Mouse (Mus musculus) CD4-positive naive resting alpha-beta T cell, adult 76 days (primary cell): ENCODE results near the gene Cox7b. TPM values are rescaled to one million over a fixed set of nuclear protein-coding genes. Genes with fewer than 3 reads are reported as not detected.

ENCODE experiments used
- total RNA-seq: library from RNA; stranded (reverse); gene quantifications from one replicate; pipeline ENCODE4 v1.2.4, GENCODE M21; 2023

The Cox7b gene
- 96.9 TPM for total RNA-seq

DNA sequence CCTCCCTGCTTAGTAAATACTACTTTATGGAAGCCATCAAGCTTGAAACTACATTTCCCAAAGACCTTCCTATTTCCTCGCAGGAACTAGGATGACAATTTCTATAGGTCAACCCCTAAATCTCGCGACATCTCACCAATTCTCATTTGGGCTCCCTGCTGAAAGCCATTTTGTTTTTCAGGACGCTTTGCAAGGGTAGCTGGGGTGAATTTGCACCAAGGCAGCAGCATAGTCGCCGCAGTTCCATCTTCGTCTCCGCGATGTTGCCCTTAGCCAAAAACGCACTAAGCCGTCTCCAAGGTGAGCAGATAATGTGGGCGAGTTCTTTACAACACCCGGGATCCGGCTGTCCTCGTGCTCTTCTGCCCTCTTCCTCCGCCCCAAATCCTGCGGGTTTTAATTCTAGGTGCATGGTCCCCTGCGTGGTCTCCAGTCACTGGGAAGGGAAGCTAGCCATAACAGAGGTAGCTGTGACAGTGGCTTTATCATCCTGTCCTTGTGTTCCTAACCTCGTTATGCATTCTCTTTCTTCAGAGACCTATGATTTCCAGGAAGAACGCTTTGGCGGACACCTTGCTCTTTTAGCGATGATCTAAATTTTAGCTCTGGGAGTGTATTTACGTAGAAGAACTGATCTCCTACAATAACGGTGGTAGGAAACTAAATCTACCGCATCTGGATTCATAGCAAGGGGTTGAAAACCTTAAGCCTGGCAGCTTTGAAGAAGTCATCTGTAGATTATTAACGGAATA is at the start of gene Cox7b:
Gene Cox7b, plus strand, starts transcription at position 130 of the 752 bp plus-strand sequence.

DNA sequence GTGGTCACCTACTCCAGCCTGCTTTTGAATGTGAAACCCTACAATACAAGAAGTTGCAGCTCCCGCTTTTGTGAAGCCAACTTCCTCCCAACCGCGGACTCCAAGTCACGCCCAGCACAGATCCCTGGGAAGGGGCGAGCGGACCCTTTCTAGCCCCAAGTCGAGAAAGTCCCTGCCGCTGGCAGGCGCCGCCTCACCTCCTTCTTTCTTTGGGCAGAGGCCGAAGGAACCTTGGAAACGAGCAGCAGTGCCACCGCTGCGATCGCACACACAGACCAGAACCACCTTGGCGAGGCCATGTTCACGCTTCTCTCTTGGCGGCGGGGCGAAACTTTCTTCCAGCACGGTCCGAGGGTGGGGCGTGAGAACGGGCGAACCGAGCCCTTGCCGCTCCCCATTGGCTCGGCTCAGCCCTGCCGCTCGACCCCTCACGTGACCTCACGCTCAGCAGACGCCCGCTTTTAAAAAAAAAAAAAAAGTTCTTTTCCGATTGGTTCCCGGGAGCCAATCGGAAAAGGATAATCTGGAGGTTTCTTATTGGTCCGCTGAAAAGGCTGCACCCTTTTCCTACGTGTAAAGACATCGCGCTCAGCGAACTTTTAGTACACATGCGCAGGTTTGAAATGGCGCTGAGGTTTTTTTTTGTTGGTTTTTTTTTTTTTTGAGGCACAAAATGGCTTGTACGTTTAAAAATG is 3.9 kb upstream of the Cox7b start, which contains the start of gene Magt1:
Gene Magt1, minus strand, starts transcription at position 442 of the 695 bp plus-strand sequence.

DNA sequence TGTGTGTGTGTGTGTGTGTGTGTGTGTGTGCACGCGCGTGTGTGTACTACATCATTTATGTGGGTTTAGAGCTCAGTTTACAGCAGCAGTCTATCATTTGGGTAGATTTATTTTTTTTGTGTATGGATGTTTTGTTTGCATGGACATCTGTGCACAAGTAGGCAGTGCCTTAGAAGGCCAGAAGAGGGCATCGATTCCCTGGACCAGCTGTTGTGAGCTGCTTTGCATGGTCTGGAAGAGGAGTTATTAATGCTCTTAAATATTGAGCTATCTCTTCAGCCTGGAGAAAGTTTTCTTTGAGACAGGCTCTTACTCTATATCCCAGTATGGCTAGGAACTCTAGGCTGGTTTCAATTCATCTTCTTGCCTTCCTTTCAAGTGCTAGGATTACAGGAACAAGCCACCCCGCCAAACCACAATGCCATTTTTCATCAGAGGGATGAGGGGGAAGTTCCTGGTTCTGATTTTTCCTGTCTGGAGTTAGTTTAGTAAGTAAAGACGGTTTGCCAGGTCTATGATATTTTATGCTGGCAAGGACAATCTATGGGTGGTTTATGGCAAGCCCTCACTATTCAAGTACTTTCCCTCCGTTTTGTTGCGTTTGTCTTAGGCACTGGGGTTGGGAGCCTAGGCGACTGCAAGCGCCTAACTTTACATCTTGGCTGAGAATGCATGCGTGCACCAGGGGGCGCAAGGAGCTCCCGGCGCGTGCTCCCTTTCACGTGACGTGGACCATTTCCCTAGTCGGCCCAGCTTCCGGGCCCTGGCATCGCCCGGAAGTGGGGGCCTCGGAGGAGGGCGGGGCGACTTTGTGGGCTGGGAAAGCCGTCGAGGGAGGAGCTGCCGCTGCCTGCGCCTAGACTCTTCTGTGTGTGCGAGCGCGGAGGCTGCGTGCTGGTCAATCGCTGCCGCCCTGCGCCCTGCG is 11.2 kb downstream of the Cox7b start, which contains the start of gene Atp7a:
Gene Atp7a, plus strand, starts transcription at position 859 of the 925 bp plus-strand sequence.

Other genes with a start within 250 kb of the Cox7b start
- gene Atrx, start 86.3 kb upstream of the Cox7b start, total RNA-seq, result 244 TPM
- gene Magt1, start 3.8 kb upstream of the Cox7b start, total RNA-seq, result 31.0 TPM
- 16.1 TPM for gene Atp7a, start 11.6 kb downstream of the Cox7b start, total RNA-seq
- 0.76 TPM for gene Tlr13, start 127.5 kb downstream of the Cox7b start, total RNA-seq
- 86.5 TPM for gene Pgk1, start 171.4 kb downstream of the Cox7b start, total RNA-seq
- gene Taf9b, start 205.5 kb downstream of the Cox7b start, total RNA-seq, result 8.5 TPM
- not detected for gene Fnd3c2, start 239.7 kb downstream of the Cox7b start, total RNA-seq